Mouse (Mus musculus): ENCODE results near the gene Clcnka. TPM values are rescaled to one million over a fixed set of nuclear protein-coding genes. Genes with fewer than 3 reads are reported as not detected.

The Clcnka gene
- total RNA-seq, 2 experiments from 2014 or later, result not detected

GRCm38 (mm10) chr4:141337986-141338385 is 60.5 kb downstream of the Clcnka start:
- intact Hi-C loops (cut with DNase I), result no loop called here
- no peak for DNase-seq

- DNase-seq, result no peak
- intact Hi-C loops (cut with DNase I), result no loop called here
These were observed 62.3 kb downstream of the Clcnka start for GRCm38 (mm10) chr4:141336196-141336595.

- no peak for DNase-seq
- intact Hi-C loops (cut with DNase I), result no loop called here
These were observed 63.2 kb downstream of the Clcnka start for GRCm38 (mm10) chr4:141335263-141335796.

- DNase-seq, result no peak
- intact Hi-C loops (cut with DNase I), result no loop called here
These were observed 63.8 kb downstream of the Clcnka start for GRCm38 (mm10) chr4:141334695-141335094.

Small RNA genes lying within 50 kb of the gene (microRNA-seq; reads per million reads assigned to microRNA genes)
- 0 reads per million in 2 experiments for gene Gm25690

Other genes with a start within 250 kb of the Clcnka start
- 1 to 10 TPM; 1.0 to 1.2 TPM for gene Rsg1, start 184.8 kb downstream of the Clcnka start, total RNA-seq (2021)
- gene Arhgef19, start 159.2 kb downstream of the Clcnka start, total RNA-seq (2021), result 10 to 100 TPM; 11.6 to 14.7 TPM
- 1 to 10 TPM; 8.1 TPM for gene Epha2, start 97.5 kb downstream of the Clcnka start, total RNA-seq (2021)
- 1 to 10 TPM in 1 of 2 experiments, under 1 TPM in 1; 0.94 to 2.9 TPM for gene Fam131c, start 30.5 kb downstream of the Clcnka start, total RNA-seq (2021)
- 1 to 10 TPM in 1 of 2 experiments, under 1 TPM in 1; 0.91 to 1.2 TPM for gene Clcnkb, start 17.3 kb upstream of the Clcnka start, total RNA-seq (2021)
- 1,000 to 10,000 TPM; 1,029 to 1,075 TPM for gene Hspb7, start 22.1 kb upstream of the Clcnka start, total RNA-seq (2021)
- gene Srarp, start 37.4 kb upstream of the Clcnka start, total RNA-seq (2021), result not detected
- gene Zbtb17, start 45.9 kb upstream of the Clcnka start, total RNA-seq (2021), result 10 to 100 TPM; 18.0 to 21.9 TPM
- gene Spen, start 139.9 kb upstream of the Clcnka start, total RNA-seq (2021), result 10 to 100 TPM; 32.1 to 34.2 TPM
- 100 to 1,000 TPM; 241 to 248 TPM for gene Fblim1, start 207.4 kb upstream of the Clcnka start, total RNA-seq (2021)
- gene Tmem82, start 219.9 kb upstream of the Clcnka start, total RNA-seq (2021), result 10 to 100 TPM; 11.2 to 15.6 TPM
- gene Slc25a34, start 225.1 kb upstream of the Clcnka start, total RNA-seq (2021), result 10 to 100 TPM; 81.1 to 84.5 TPM